In genomic region chr13:60173186-60173585, GRCm38 (mm10) we compare ENCODE assay signal across 9 mouse cellular contexts. TPM values are rescaled to one million over a fixed set of nuclear protein-coding genes. Genes with fewer than 3 reads are reported as not detected.
DNase-seq lines count a peak whose midpoint lies in the region; ATAC-seq and TF ChIP-seq lines count a peak whose summit lies in the region.
"Had no signal": no experiment of that assay in that cellular context is flagged by ENCODE, and none has a peak within 500 bp of the region (broad histone marks: within the 10 kb centered on the region; RNA-seq: fewer than 3 reads in every experiment).

No protein-coding gene starts in this region.

- TF ChIP-seq POLR2A in heart, adult 2 months (IDR thresholded peaks at IDR 0.05; ENCODE audit: insufficient read depth, low read depth, low read length), result no peak

- TF ChIP-seq EP300 in heart, adult 2 months (IDR thresholded peaks at IDR 0.05; ENCODE audit: insufficient read depth, low read depth, low read length), result no peak
- TF ChIP-seq EP300 in heart, postnatal 0 days (IDR thresholded peaks at IDR 0.05; ENCODE audit: low read depth), result no peak

- 2% methylated on average over 3 of the region's 3 CpGs for WGBS in heart, embryonic 11.5 days (ENCODE audit: insufficient replicate concordance)
- WGBS in heart, adult 2 months, result 20% methylated on average over 3 of the region's 3 CpGs
- WGBS in heart, postnatal 0 days, result 7% methylated on average over 3 of the region's 3 CpGs
- WGBS in midbrain, embryonic 13.5 days, result under 1% methylated on average over 3 of the region's 3 CpGs

- peaks cover 8% of the 10 kb centered on the region; the same call in 1 of the 2 replicates for H3K4me1 ChIP-seq in heart, embryonic 11.5 days (ENCODE audit: control insufficient read depth, insufficient read depth, low read length)
- H3K4me1 ChIP-seq in heart, adult 2 months (ENCODE audit: control insufficient read depth, insufficient read depth, low read length), result no peaks in the 10 kb centered on the region
- peaks cover 12% of the 10 kb centered on the region; the same call in 1 of the 2 replicates for H3K4me1 ChIP-seq in heart, postnatal 0 days (ENCODE audit: control insufficient read depth, insufficient read depth)
- peaks cover 50% of the 10 kb centered on the region for H3K4me1 ChIP-seq in midbrain, embryonic 13.5 days (replicated peaks)

- no peak overlapping the region for H3K9ac ChIP-seq in heart, embryonic 11.5 days (ENCODE audit: low read depth, low read length)
- no peak overlapping the region for H3K9ac ChIP-seq in heart, adult 2 months (ENCODE audit: low read depth, low read length)
- H3K9ac ChIP-seq in heart, postnatal 0 days (replicated peaks; ENCODE audit: low read depth, low read length), result no peak overlapping the region
- no peak overlapping the region; the same call in 1 of the 2 replicates for H3K9ac ChIP-seq in midbrain, embryonic 13.5 days (replicated peaks)

- H3K9me3 ChIP-seq in heart, embryonic 11.5 days (replicated peaks; ENCODE audit: control insufficient read depth, low read length), result no peaks in the 10 kb centered on the region
- no peaks in the 10 kb centered on the region for H3K9me3 ChIP-seq in heart, postnatal 0 days (replicated peaks; ENCODE audit: control insufficient read depth, low read length)
- no peaks in the 10 kb centered on the region for H3K9me3 ChIP-seq in midbrain, embryonic 13.5 days

- no peak for DNase-seq in heart, adult 2 months
- DNase-seq in adipocyte (ENCODE audit: low spot score), result peak; percentile 39
- DNase-seq in heart, postnatal 0 days (ENCODE audit: low spot score), result no peak
- no peak for DNase-seq in cerebellum, postnatal 36 days
- DNase-seq in right cerebral cortex, postnatal 25 days, result no peak
- no peak for DNase-seq in cerebellum, postnatal 4 days (ENCODE audit: low spot score in 2 of 2)

- H3K27me3 ChIP-seq in heart, embryonic 11.5 days (ENCODE audit: control insufficient read depth, insufficient read depth, low read length), result 0 out of 2 replicates have a peak, but pooled peaks cover 4% of the 10 kb centered on the region
- no peaks in the 10 kb centered on the region for H3K27me3 ChIP-seq in heart, adult 2 months (ENCODE audit: control insufficient read depth, insufficient read depth, low read length)
- H3K27me3 ChIP-seq in heart, postnatal 0 days (ENCODE audit: control insufficient read depth, insufficient read depth, low read length), result no peaks in the 10 kb centered on the region
- peaks cover 37% of the 10 kb centered on the region for H3K27me3 ChIP-seq in midbrain, embryonic 13.5 days

- H3K4me3 ChIP-seq in heart, embryonic 11.5 days (ENCODE audit: low read depth, low read length), result no peak overlapping the region
- no peak overlapping the region for H3K4me3 ChIP-seq in heart, adult 2 months
- no peak overlapping the region for H3K4me3 ChIP-seq in heart, postnatal 0 days (ENCODE audit: low read depth, low read length)
- H3K4me3 ChIP-seq in midbrain, embryonic 13.5 days (replicated peaks), result peak overlapping the region; percentile 90

- intact Hi-C loops in heart, adult 2 months (cut with DNase I), result no loop called here

- no peak for TF ChIP-seq CTCF in heart, adult 2 months (IDR thresholded peaks at IDR 0.05)
- TF ChIP-seq CTCF in heart, postnatal 0 days (IDR thresholded peaks at IDR 0.05; ENCODE audit: low read depth), result no peak

- no peaks in the 10 kb centered on the region for H3K79me2 ChIP-seq in heart, adult 2 months (replicated peaks; ENCODE audit: control insufficient read depth, insufficient read depth, low read length)

- no peak for ATAC-seq in heart, embryonic 11.5 days (replicated peaks; ENCODE audit: insufficient number of reproducible peaks, low FRiP score, low TSS enrichment)
- ATAC-seq in heart, postnatal 0 days (ENCODE audit: insufficient read depth, low read depth), result no peak
- ATAC-seq in midbrain, embryonic 13.5 days, result no peak

- no peaks in the 10 kb centered on the region for H3K36me3 ChIP-seq in heart, embryonic 11.5 days (ENCODE audit: control insufficient read depth, insufficient read depth, low read length)
- H3K36me3 ChIP-seq in heart, adult 2 months (ENCODE audit: control insufficient read depth, insufficient read depth, low read length), result no peaks in the 10 kb centered on the region; the same call in none of the 2 replicates
- H3K36me3 ChIP-seq in heart, postnatal 0 days (replicated peaks; ENCODE audit: control insufficient read depth, insufficient read depth, low read length), result no peaks in the 10 kb centered on the region
- no peaks in the 10 kb centered on the region for H3K36me3 ChIP-seq in midbrain, embryonic 13.5 days

- H3K4me2 ChIP-seq in heart, embryonic 11.5 days, result peak overlapping the region; percentile 75
- H3K4me2 ChIP-seq in heart, postnatal 0 days (ENCODE audit: low read depth, low read length), result peak overlapping the region; percentile 94
- peak overlapping the region; percentile 92 for H3K4me2 ChIP-seq in midbrain, embryonic 13.5 days (replicated peaks)

- no peak overlapping the region for H3K27ac ChIP-seq in heart, embryonic 11.5 days (ENCODE audit: low read depth, low read length)
- no peak overlapping the region for H3K27ac ChIP-seq in heart, adult 2 months
- no peak overlapping the region for H3K27ac ChIP-seq in heart, postnatal 0 days (ENCODE audit: low read depth)
- peak overlapping the region; percentile 44; the same call in 1 of the 2 replicates for H3K27ac ChIP-seq in midbrain, embryonic 13.5 days

RNA-seq across cellular contexts. Expression of gene Gas1, which starts 4.0 kb away (rescaled TPM):
- 36.2 and 38.2 TPM in 2 replicates for polyA plus RNA-seq in heart, embryonic 11.5 days (2014; fragmentation: Nextera tagmentation; extraction: Ambion mirVana)
- 10 to 100 TPM; 26.3 to 26.4 TPM for total RNA-seq in heart, adult 2 months (2021)
- 16.0 and 18.8 TPM in 2 replicates for polyA plus RNA-seq in heart, adult 2 months (2012; rRNA removed)
- 85.9 and 116 TPM in 2 replicates for total RNA-seq in heart, postnatal 0 days (2014; rRNA removed; ENCODE audit: low replicate concordance)
- 20.3 and 24.9 TPM in 2 replicates for polyA plus RNA-seq in heart, postnatal 0 days (2015; fragmentation: Nextera tagmentation; extraction: Ambion mirVana)
- 17.5 and 30.6 TPM in 2 replicates for polyA plus RNA-seq in midbrain, embryonic 13.5 days (2015; fragmentation: Nextera tagmentation; extraction: Ambion mirVana)
- total RNA-seq: hematopoietic stem cell, adult 5-6 weeks had no signal
